Mouse (Mus musculus) C2C12 (cell line): ENCODE measurements around the gene Lrit2. TPM values are rescaled to one million over a fixed set of nuclear protein-coding genes. Genes with fewer than 3 reads are reported as not detected.

Experiments
- H3K27me3 ChIP-seq: one replicate; pipeline ENCODE4 v1.6.1; 2011; ENCODE audit not compliant: control insufficient read depth, insufficient read depth, insufficient read length
- H3K36me3 ChIP-seq: one replicate; pipeline ENCODE4 v1.6.1; 2011; ENCODE audit not compliant: control insufficient read depth, insufficient read depth
- H3K4me3 ChIP-seq: one replicate; pipeline ENCODE4 v1.5.1; 2011; ENCODE audit warnings: mild to moderate bottlenecking, control low read depth; ENCODE audit not compliant: poor library complexity, insufficient read depth, severe bottlenecking
- H3K79me2 ChIP-seq: one replicate; pipeline ENCODE4 v1.6.1; 2011; ENCODE audit not compliant: control insufficient read depth, insufficient read depth
- H3K79me3 ChIP-seq: one replicate; pipeline ENCODE4 v1.6.1; 2011; ENCODE audit warnings: low read depth, control low read depth
- H3ac ChIP-seq: one replicate; pipeline ENCODE3; 2011; ENCODE audit warnings: low read depth; ENCODE audit not compliant: control insufficient read depth, insufficient read length
- CEBPB ChIP-seq: IDR thresholded peaks from one replicate; pipeline ENCODE4 v1.6.1; 2011; ENCODE audit warnings: low read depth, mild to moderate bottlenecking, control low read depth, moderate library complexity
- CTCF ChIP-seq: IDR thresholded peaks from one replicate; pipeline ENCODE4 v1.5.1; 2011; ENCODE audit not compliant: control insufficient read depth, insufficient read depth, insufficient read length
- FOSL1 ChIP-seq: IDR thresholded peaks from one replicate; pipeline ENCODE4 v1.8.0; 2011; ENCODE audit warnings: mild to moderate bottlenecking, low read length; ENCODE audit not compliant: poor library complexity, insufficient read depth, severe bottlenecking
- MAX ChIP-seq: IDR thresholded peaks from one replicate; pipeline ENCODE4 v1.6.1; 2011; ENCODE audit warnings: mild to moderate bottlenecking, control low read depth
- MYOD1 ChIP-seq: IDR thresholded peaks from one replicate; pipeline ENCODE4 v1.6.1; 2011; ENCODE audit warnings: low read depth; ENCODE audit not compliant: control insufficient read depth, insufficient read length
- MYOG ChIP-seq: IDR thresholded peaks from one replicate; pipeline ENCODE4 v1.6.1; 2011; ENCODE audit not compliant: control insufficient read depth, insufficient read length; ENCODE audit errors: extremely low read depth
- USF1 ChIP-seq: IDR thresholded peaks from one replicate; pipeline ENCODE4 v1.6.1; 2011; ENCODE audit warnings: low read depth, mild to moderate bottlenecking, control low read depth, moderate library complexity
- polyA plus RNA-seq: library from polyadenylated mRNA; unstranded; fragments of >200 nt; fragmentation: generic; extraction: Trizol; gene quantifications from one replicate; pipeline ENCODE4 v1.2.1, GENCODE M21; 2012; ENCODE audit warnings: missing spikeins

Gene Lrit2
- polyA plus RNA-seq, 1 experiment: 0.01 TPM

- Histone ChIP-seq H3K79me2 (no peaks in the 10 kb centered on the region), H3K36me3 (no peaks in the 10 kb centered on the region), H3K4me3 (no peak overlapping the region), H3K79me3 (no peaks in the 10 kb centered on the region), H3K27me3 (no peaks in the 10 kb centered on the region), H3ac (no peak overlapping the region)
- TF ChIP-seq MYOG: no peak
- no peak for TF ChIP-seq CTCF
Observed at GRCm38 (mm10) chr14:37112931-37113330, 45.2 kb downstream of the Lrit2 start.

GRCm38 (mm10) chr14:37113922-37114321 is 46.2 kb downstream of the Lrit2 start, which contains the start of gene 2610528A11Rik:
Gene 2610528A11Rik (minus strand): TSS chr14:37114022.
- TF ChIP-seq FOSL1 (no peak), MYOG (no peak), CEBPB (no peak), MYOD1 (no peak), CTCF (no peak), MAX (no peak), USF1 (no peak)
- H3K79me2 ChIP-seq: no peaks in the 10 kb centered on the region
- H3K79me3 ChIP-seq: no peaks in the 10 kb centered on the region
- no peak within 1 kb of the TSS for H3K4me3 ChIP-seq
- H3K27me3 ChIP-seq: no peaks in the 10 kb centered on the region
- H3ac ChIP-seq: no peak within 1 kb of the TSS
- H3K36me3 ChIP-seq: no peaks in the 10 kb centered on the region

- Histone ChIP-seq H3K4me3 (no peak overlapping the region), H3K79me2 (no peaks in the 10 kb centered on the region), H3K36me3 (peaks cover 48% of the 10 kb centered on the region), H3ac (no peak overlapping the region), H3K27me3 (no peaks in the 10 kb centered on the region), H3K79me3 (no peaks in the 10 kb centered on the region)
- TF ChIP-seq CEBPB (no peak), FOSL1 (no peak), MAX (no peak), MYOG (no peak), USF1 (no peak), CTCF (no peak), MYOD1 (no peak)
Observed at GRCm38 (mm10) chr14:37119233-37119632, 51.5 kb downstream of the Lrit2 start.

Other genes with a start within 250 kb of the Lrit2 start
- 7.4 TPM for gene Ccser2, start 99.2 kb upstream of the Lrit2 start, polyA plus RNA-seq
- gene Rgr, start 19.0 kb upstream of the Lrit2 start, polyA plus RNA-seq: not detected
- not detected for gene Lrit1, start 13.1 kb upstream of the Lrit2 start, polyA plus RNA-seq
- 0.16 TPM for gene Cdhr1, start 30.4 kb downstream of the Lrit2 start, polyA plus RNA-seq
- 0.75 TPM for gene 2610528A11Rik, start 46.1 kb downstream of the Lrit2 start, polyA plus RNA-seq
- gene Ghitm, start 67.3 kb downstream of the Lrit2 start, polyA plus RNA-seq: 152 TPM